Mouse (Mus musculus) E14TG2a.4 (cell line): ENCODE results near the gene Rbm33.

Experiments used
- CTCF ChIP-seq: conservative IDR thresholded peaks from 2 replicates; pipeline ENCODE4 v1.5.1; 2014; ENCODE audit warnings: low read length
- NANOG ChIP-seq: IDR thresholded peaks from 2 replicates; pipeline ENCODE4 v1.6.1; 2014; ENCODE audit warnings: borderline replicate concordance, low read length, mixed read lengths

- TF ChIP-seq CTCF (no peak), NANOG (no peak)
Measured at GRCm38 (mm10) chr5:28458821-28459240, 141.9 kb downstream of the Rbm33 start.
